Mouse (Mus musculus): ENCODE results near the gene Dpp6.

The Dpp6 gene

DNA sequence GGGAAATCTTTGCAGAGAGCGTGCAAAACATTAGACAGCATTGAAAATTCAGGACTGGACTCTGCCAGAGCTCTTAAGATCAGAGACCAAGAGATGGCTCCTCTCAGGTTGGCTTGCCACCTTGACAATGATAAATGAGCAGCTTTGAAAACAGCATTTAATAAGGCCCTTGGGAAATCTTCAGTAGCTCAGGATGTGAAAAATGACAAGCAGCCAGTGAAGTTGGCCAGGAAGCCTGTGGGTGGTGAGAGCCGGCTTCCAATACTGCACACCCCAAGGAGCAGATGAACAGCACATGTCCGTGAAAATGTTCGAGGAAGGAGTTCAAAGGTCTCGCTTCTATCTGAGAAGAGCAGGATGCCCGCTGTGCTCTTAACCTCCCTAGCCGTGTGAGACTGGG lies 748.7 kb downstream of the Dpp6 start:
- DNase-seq, result no peak

DNA sequence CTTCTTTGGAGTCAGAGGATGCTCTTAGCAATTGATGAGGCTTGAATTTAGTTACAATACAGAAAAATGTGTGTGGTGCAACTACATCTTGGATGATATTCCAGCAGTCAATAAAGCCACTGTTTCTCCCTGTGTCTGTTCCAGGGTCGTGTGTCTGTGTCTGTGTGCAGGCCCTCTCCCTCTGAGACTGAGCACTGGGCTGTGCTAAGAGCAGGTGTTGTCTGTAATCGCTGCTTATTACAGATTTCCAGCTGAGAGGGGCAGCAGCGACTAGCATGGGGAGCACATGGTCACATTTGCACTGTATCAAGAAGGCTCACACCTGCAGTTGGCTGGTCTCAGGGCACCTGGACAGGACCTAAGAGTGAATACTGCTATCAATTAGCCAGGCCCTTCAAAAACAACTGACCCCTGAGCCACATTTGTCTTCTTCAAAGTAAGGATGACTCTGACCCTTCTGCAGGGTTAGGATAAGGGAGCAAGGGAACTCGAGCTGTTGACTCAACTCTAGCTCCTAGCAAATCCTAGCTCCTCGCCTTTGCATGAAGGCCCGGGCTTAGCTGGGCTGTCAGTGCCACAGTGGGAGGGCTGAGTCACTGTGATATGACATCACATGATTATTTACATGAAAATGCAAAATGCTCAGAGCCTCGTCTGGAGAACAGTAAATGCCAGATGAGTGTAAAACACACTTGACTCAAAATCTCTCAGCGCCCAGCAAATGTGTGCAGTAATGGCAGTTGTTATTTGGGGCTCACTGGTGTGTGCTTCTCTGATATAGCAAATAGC lies 771.2 kb downstream of the Dpp6 start:
- no peak for DNase-seq

DNA sequence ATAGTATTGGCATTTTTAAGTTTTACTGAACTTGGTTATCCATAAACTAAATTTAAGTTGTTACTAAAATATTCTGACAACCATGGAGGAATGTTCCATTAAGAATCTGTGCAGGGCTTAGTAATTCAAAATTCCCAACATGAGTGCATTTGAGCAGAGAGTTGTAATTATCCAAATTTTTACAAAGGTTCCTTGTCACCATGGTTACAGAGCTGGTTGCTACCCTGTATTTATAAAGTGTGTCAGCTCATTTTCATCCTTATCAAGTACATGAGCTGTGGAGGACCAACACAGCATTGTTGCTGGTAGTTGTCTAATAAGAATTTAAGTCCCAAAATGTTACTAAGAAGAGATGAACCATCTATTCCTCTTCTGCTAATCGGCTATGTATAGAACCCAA lies 787.1 kb downstream of the Dpp6 start:
- no peak for DNase-seq

DNA sequence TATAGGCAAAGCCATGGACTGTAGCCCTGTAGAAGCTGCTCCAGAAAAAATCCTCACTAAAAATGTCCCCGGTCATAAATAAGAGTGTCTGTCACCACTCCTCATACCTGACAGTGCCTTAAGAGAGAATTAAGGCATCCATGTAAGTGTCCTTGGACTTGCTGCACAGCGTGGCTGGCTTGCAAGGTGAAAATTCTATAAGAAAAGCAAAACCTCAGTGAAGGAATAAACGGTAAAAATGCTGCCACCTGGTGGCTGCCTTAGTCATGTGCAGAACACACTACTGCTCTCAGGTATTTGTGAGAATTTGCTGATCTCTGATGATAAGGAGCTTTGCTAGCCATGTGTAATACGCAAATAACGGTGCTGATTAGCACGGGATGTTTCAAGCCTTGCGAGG lies 798.8 kb downstream of the Dpp6 start:
- peak; percentile 31 for DNase-seq

DNA sequence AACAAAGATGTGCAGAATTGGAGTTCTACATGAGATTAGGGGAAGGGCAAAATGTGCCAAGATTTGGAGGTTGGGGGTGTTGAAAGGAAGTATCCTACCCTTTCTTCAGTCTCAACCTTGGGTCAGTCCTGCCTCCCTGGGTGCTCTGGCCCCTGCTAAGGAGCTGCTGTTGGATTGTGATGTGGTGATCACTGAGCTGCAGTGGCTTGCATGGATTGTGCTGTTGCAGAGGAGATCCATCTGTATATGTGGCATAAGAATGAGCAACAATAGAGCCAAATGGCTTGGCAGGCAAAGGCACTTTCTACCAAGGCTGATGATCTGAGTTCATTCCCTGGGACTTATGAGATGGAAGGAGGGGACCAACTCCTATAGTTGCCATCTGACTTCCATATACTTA lies 804.8 kb downstream of the Dpp6 start:
- no peak for DNase-seq

DNA sequence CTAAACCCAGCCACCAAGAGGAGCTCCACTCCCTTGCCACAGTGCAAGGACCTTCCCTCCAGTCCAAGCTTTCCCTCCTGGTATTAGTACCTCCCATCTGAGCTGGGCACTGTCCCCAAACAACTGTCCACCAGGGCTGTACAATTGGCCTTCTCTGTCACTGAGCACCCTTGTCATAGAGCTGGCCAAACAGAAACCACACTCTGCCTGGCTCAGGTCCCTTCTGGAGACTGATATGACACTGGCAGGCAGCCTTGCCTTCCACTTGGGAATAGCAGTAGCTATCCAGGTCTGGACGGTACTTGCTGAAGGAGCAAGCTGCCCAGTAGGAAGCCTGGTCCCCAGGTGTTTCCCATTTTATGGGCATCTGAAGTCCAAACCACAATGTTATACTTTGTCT lies 806.9 kb downstream of the Dpp6 start:
- DNase-seq, result no peak

DNA sequence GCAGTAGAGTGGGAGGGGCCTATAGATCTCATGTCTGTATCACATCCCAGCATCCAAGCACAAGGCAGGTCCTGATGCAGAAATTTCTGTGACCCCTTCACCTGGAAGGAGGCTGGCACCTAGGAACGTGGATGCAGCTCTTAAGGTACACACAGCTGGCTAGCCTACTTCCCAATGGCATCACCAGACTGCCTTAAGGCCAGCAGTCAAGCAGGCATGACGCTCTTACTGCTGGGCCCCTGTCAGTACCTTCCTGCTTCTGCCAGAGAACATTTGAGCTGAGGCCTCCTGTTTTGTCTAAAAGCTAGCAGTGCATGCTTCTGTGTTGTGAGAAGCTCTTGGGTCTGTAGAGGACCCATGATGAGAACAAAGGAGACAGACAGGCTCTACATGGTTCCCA lies 815.1 kb downstream of the Dpp6 start:
- no peak for DNase-seq

DNA sequence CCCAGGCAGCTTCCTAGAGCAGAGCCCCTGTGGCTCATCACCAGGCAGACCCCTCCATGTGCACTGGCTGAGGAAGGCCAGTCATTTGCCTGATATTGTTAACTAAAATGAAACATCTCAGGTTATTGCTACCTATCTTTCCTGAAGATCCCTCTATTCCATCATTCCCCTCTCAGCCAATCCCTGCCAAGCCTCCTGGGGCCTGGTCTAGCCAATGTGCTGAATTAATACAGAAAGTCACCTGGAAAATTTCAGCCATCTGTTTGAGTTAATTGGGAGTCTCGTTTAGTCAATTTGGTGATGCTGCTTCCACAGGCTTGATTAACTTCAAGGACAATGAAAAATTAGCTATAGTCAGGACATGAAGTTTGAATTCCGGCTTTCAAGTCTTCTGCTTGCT lies 818.9 kb downstream of the Dpp6 start:
- no peak for DNase-seq

DNA sequence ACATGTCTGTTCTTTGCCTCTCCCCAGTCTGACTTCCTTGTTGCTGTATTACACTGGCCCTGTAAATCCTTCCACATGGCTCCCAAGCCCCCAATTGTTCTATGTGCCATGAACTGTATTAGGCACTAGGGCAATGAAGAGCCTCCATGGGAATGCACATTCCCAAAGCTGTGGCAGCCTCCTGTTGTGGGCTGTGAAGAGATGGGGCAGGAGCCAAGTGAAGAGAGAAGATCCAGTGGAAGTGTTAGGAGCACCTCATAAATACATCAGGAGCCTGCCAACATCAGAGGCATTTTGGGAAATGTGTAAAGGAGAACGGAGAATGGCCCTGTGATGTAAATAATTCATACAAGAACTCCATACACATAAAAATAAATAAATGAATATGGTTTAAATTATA lies 824.9 kb downstream of the Dpp6 start:
- DNase-seq, result no peak

DNA sequence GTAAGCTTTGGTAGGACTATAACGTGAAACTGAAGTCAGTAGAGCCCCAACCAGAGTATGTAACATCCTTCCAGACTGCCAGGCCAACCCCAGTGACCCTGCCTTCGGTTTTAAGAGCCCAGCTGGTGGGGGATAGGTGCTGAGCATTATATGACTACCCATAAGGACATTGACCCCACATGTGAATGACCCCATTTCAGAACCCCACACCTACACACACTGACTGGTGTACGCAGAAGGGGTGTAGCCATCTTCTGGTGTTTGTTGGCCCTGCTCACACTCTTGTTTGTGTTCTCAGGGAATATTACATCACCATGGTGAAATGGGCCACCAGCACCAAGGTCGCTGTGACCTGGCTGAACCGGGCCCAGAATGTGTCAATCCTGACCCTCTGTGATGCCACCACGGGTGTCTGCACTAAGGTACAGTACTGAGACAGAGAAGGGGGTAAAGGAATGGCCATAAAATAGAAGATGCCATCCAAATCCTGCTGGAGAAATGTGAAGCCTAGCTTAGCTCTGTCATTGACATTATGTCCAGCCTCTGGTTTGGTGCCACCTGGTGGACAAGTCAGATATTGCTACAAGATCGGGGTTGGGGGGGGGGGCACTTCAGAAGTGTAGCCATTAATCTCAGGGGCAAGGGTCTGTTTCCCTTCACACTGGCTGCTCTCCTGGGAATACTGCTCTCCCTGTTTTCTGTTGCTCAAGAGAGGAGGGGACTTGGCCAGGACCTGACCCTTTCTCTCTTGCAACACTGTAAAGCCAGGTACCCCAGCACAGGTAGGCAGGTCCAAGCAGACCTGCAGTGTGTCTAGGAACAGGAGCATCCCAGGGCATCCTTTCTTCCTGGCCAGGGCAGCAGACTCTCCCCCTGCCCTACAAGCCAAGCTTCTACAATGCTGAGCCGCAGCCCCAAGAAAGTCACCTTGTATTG lies 835.1 kb downstream of the Dpp6 start:
- peak; percentile 17 for DNase-seq

DNA sequence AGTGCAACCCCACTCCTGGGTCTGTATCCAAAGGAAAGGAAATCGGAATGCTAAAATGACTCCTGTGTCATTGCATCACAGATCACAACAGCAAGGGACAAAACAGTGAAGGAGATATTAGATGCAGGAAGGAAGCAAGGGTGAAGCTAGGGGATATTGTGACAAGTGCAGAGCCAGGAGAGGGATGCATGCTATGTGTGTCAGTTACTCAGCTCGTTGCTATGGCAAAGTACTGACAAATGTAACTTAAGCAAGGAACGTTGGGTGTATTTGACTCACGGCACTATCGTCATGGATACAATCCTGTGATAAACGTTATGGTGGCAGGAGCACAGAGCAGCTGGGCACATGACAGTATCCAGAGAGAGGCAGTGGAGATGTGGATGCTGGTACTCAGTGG lies 839.1 kb downstream of the Dpp6 start:
- no peak for DNase-seq

DNA sequence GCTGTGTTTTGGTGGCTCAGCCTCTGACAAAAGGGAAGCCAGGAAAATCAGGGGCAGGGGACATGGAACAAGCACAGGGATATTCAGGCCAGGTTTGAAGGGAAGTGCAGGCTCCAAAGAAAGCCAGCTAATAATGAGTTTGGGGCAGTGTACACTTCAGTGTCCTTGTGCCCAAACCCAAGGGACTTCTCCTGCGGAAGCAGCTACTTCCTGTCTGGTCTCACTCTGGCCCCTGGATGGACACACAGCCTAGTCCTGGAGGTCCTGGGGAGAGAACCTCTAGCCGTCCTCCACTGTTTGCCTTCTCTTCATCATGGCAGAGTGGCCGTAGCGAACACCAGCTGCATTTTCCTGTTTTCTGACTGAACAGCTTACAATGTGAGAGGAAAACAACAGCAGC lies 840.7 kb downstream of the Dpp6 start:
- DNase-seq, result no peak

DNA sequence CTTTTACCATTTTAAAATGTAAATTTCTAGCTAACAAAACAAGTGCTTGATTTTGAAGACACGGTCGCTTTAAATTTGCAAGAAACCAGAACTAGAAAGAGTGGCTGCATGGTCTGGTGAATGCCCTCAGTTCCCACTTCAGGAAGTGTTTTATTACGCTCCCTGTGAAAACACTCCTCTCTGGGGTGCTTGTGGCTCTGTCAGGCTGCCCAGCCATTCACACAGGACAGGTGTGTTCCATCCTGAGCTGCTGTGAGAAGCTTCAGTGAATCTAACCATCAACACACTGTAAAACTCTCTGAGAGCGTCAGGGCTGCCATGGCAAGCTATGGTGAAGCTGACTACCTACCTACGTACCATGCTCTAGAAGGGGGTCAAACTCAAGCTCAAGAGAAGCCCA lies 841.2 kb downstream of the Dpp6 start:
- DNase-seq, result no peak

DNA sequence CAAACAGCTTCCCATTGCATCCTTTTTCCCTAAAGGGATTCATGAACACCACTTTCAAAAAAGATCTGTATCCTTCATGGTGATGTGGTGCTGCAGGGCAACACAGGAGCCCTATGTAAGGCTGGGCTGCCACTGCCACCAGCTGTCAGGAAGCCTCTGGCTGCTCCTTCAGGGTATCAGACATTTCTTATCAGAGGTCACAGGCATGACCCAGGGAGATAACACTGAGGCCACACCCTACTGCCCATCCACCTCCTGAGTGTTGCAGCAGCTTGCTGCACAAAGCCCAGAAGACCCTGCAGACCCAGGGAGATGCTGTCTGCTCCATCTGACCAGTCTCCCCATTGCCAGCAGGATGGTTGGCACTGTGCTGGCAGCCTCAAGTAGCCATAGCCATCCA lies 841.6 kb downstream of the Dpp6 start:
- no peak for DNase-seq

DNA sequence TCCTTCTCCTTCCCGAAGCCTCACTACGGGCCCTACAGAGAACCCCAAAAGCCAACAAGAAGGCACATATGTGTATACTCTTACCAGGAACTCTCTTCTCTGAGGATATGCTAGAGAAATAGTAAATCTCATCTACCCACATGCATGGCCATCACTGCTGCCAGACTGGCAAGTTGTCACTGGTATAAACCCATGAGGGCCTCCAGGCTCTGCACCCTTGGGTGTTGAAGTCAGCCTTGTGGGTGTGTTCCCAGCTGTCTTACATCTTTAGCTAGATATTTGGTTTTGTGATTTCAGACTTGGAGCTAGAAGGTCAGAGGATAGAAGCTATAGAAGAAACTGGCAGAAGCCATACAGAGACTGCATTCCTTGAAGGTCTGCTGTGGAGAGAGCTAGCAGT lies 842.0 kb downstream of the Dpp6 start:
- DNase-seq, result no peak

DNA sequence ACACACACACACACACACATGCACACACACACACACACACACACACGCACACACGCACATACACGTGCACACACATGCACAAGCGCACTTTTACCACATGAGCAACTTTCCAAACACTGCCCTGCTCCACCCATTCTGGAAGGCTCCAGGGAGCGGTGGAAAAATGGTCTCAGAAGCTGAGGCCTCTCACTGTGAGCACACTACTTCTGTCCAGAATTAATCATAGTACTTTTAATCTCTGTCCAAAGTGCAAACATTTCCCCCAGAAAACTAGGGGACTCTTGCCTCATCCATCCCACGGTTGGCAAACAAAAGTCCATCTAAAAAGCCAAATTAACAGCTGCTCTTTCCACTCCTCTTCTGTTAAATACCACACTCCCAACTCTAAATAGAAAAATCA lies 842.8 kb downstream of the Dpp6 start:
- no peak for DNase-seq

DNA sequence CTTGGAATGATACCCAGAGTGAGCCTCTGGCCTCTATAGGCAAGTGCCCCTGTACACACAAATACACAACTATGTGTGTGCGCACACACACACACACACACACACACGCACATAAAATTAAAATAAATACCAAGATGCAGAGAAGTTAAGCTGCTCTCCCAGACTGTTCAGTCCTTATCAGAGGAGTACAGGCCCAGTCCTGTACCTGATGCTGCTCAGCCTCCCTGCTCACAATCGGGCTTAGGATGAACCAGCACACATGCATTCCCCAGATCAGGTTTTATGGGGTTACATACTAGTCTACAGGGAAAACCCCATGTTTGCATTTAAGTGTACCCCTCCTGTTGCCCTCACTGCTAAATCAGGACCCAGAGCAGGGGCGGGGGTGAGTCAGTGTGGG lies 847.1 kb downstream of the Dpp6 start:
- no peak for DNase-seq

DNA sequence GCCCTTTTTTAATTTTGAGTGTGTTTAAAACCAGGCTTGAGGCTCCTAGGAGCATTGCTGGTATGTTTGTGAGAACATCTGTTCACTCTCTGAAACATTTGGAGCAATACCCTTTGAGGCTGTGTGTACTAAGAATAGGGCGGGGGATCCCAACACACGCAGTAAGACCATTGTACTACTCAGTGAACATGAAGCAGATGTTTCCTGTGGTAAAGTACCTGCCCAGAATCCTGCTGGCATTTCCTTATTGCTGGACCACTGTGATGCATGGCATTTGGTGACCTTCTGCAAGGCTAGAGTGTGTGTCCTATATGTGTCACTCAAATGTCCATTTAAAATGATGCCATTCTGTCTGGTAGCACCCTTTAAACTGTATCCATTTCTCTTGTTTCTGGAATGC lies 854.5 kb downstream of the Dpp6 start:
- peak; percentile 10 for DNase-seq

DNA sequence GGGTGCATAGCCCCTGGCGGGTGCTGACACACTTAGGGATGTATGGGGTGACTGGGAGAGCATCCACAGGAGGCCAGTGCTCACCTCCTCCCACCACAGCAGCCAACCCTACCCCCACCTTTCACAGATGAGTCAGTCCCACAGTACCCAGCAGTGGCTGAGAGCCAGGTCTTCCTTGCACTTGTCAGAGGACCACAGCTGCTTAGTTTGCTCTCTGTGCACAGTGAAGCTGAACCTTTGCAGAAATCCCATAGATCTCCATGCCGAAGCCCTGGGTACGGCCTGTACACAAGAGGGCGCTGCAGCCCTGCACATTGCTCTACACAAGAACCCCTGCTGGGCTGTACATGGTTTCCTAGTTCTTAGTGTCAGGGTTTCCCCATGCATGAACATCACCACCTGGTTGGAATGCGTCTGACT lies 860.3 kb downstream of the Dpp6 start:
- peak; percentile 14 for DNase-seq

DNA sequence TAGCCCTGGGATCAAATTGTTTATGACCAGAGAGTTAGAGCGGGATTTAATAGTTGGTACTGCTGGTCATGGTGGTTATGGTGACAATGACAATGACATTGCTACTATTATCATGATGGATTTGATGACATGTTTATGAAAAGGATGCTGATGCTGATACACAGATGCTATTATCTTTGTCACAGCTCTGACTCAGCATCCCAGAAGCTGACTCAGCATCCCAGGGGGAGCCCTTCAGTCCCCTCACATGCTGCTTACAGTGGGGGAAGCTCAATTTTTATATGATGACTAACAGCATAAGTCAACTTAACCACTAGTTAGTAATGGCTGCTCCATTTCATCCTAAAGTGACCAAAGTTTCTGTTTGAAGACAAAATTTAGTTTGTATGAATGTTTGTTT lies 862.1 kb downstream of the Dpp6 start:
- DNase-seq, result no peak

DNA sequence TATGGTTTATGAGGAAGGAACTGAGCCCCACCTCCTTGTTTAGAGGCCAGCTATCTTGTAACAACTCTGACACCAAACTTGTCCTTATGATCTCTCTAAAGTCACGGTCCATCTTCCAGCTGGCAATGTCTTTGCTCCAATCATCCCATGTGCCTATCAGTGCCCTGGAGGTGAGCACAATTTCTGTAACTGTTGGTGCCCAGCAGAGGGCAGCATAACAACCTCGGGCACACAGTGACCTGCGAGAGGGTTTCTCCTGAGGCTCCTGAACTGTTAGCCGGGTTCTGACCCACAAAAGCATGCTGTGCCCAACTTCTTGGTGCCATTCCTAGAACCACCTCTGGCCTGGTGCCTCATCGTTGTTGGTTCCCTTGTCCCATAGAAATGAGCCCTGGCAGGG lies 863.5 kb downstream of the Dpp6 start:
- DNase-seq, result peak; percentile 22

DNA sequence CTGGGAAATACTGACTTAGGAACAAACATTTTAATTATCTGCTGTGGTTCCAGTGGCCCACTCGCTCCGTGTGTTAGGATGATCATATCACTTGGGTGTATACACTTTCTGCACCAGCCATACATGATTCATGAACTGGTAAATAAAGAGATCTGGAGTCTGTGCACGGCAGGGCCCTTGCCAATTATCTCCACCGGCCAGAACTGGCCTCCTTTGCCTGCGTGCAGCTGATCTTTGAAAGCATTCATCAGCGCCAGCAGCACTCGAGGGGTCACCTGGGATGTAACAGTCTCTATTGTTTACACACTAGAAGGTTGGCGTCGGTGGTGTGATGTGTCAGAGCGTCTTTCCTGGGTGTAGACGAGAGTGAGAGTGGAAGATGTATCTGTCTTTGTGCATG lies 868.2 kb downstream of the Dpp6 start:
- DNase-seq, result no peak

DNA sequence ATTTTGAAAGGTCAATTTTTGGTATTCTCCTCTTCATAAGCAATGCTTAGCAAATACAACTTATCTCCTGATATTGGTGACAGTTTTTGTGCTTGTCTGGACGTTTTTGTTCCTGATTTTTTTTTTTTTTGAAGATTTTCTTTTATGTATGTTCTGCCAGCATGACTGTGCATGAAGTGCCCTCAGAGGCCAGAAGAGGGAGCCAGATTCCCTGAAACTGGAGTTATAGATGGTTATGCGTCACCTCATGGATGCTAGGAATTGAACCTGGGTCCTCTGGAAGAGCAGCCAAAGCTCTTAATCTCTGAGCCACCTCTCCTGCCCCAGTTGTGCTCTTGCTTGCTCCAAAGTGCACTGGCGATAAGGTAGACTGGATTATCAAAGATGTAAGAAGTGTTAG lies 868.9 kb downstream of the Dpp6 start:
- no peak for DNase-seq

DNA sequence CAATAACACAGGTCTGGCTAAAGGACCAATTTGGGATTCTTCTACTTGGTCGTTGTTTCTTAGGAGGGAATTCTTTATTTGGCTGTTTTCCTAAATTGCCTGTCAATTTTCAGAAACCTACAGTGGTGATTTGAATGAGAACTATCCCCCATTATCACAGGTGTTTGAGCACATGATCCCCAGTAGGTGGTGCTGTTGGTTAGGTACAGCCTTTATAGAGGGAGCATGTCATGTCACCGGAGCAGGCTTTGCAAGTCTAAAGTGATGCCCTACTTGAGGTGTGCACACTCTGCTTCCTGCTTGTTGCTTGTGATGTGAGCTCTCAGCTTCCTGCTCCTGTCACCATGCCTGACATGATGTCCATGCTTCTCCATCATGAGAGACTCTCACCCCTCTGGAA lies 870.3 kb downstream of the Dpp6 start:
- DNase-seq, result no peak

Measured in lung, postnatal 10 days (tissue).